In the genomic region with DNA sequence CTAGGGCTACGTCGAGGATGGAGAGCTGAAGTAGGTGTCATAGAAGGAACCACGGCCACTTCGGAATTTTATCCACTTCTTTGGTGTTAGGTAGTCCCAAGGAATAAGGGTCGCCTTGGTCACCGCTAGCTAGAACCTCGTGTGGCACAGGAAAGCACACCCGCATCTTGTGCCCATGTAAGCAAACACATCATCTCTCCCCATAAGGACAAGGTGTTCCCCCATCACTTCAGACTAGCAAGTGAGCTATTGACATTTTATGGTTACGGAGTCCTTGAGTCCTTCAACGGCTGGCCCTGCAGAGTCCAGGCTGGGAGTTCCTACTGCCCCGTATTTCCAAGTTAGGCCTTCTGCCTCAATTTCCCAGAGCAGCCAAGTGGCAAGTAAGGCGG, we compare ENCODE assay signal across 9 mouse cellular contexts. TPM values are rescaled to one million over a fixed set of nuclear protein-coding genes. Genes with fewer than 3 reads are reported as not detected.
DNase-seq lines count a peak whose midpoint lies in the region; ATAC-seq and TF ChIP-seq lines count a peak whose summit lies in the region.
"Had no signal": no experiment of that assay in that cellular context is flagged by ENCODE, and none has a peak within 500 bp of the region (broad histone marks: within the 10 kb centered on the region; RNA-seq: fewer than 3 reads in every experiment).

No protein-coding gene starts in this region.

- peaks cover 2% of the 10 kb centered on the region for H3K4me1 ChIP-seq in kidney, embryonic 16.5 days (ENCODE audit: insufficient read depth, low read length)
- H3K4me1 ChIP-seq in cortical plate, adult 2 months (ENCODE audit: control insufficient read depth, insufficient read depth, low read length), result no peaks in the 10 kb centered on the region
- peaks cover 18% of the 10 kb centered on the region; the same call in 1 of the 2 replicates for H3K4me1 ChIP-seq in intestine, embryonic 14.5 days (replicated peaks; ENCODE audit: control insufficient read depth, insufficient read depth, low read length)

- H3ac ChIP-seq in myocyte (ENCODE audit: control insufficient read depth, insufficient read length), result no peak overlapping the region

- ATAC-seq in kidney, embryonic 16.5 days (ENCODE audit: low FRiP score, low TSS enrichment), result no peak
- ATAC-seq in intestine, embryonic 14.5 days (replicated peaks; ENCODE audit: low FRiP score, low TSS enrichment, low read depth), result no peak
- no peak for ATAC-seq in activated CD4-positive, CD25-positive, alpha-beta regulatory T cell, adult 4 months

- 0 out of 2 replicates have a peak overlapping the region, but pooled peaks have one; percentile 76 for H3K9ac ChIP-seq in kidney, embryonic 16.5 days (replicated peaks; ENCODE audit: low read length)
- H3K9ac ChIP-seq in intestine, embryonic 14.5 days (ENCODE audit: low read length), result peak overlapping the region; percentile 73; the same call in 1 of the 2 replicates

- peak overlapping the region; percentile 76 for H3K4me3 ChIP-seq in kidney, embryonic 16.5 days (ENCODE audit: low read length)
- H3K4me3 ChIP-seq in cortical plate, adult 2 months (ENCODE audit: insufficient read depth, low read length), result peak overlapping the region; percentile 82; the same call in 1 of the 2 replicates
- H3K4me3 ChIP-seq in intestine, embryonic 14.5 days (ENCODE audit: low read depth, low read length), result peak overlapping the region; percentile 88; the same call in 1 of the 2 replicates
- peak overlapping the region; percentile 89 for H3K4me3 ChIP-seq in myocyte

- no peak for TF ChIP-seq CTCF in cortical plate, adult 2 months (IDR thresholded peaks at IDR 0.05; ENCODE audit: extremely low read depth, insufficient read depth, low read length)

- H3K36me3 ChIP-seq in kidney, embryonic 16.5 days (ENCODE audit: insufficient read depth, low read length), result peaks cover 5% of the 10 kb centered on the region; the same call in 1 of the 2 replicates
- H3K36me3 ChIP-seq in intestine, embryonic 14.5 days (ENCODE audit: control insufficient read depth, insufficient read depth, low read length), result peaks cover 17% of the 10 kb centered on the region
- peaks cover 10% of the 10 kb centered on the region for H3K36me3 ChIP-seq in myocyte (ENCODE audit: control insufficient read depth, insufficient read depth)

- WGBS in kidney, embryonic 16.5 days, result 53% methylated on average over 12 of the region's 12 CpGs
- WGBS in intestine, embryonic 14.5 days, result 56% methylated on average over 12 of the region's 12 CpGs

- H3K27me3 ChIP-seq in kidney, embryonic 16.5 days (ENCODE audit: insufficient read depth, low read length), result no peaks in the 10 kb centered on the region
- no peaks in the 10 kb centered on the region for H3K27me3 ChIP-seq in intestine, embryonic 14.5 days (replicated peaks; ENCODE audit: control insufficient read depth, insufficient read depth, low read length)
- H3K27me3 ChIP-seq in myocyte (ENCODE audit: control insufficient read depth, insufficient read depth, insufficient read length), result no peaks in the 10 kb centered on the region

- H3K27ac ChIP-seq in kidney, embryonic 16.5 days (ENCODE audit: low read length), result no peak overlapping the region
- H3K27ac ChIP-seq in cortical plate, adult 2 months (ENCODE audit: insufficient read depth, low read length), result no peak overlapping the region
- H3K27ac ChIP-seq in intestine, embryonic 14.5 days (ENCODE audit: low read depth), result 0 out of 2 replicates have a peak overlapping the region, but pooled peaks have one; percentile 87

- H3K4me2 ChIP-seq in kidney, embryonic 16.5 days (replicated peaks; ENCODE audit: low read depth, low read length), result peak overlapping the region; percentile 68
- H3K4me2 ChIP-seq in intestine, embryonic 14.5 days (ENCODE audit: low read length), result peak overlapping the region; percentile 75
- peak overlapping the region; percentile 66 for H3K4me2 ChIP-seq in myocyte (ENCODE audit: low read depth)

- peaks cover 29% of the 10 kb centered on the region for H3K79me2 ChIP-seq in myocyte (ENCODE audit: control insufficient read depth, insufficient read depth)

- intact Hi-C loops in left cerebral cortex, postnatal 36 days (cut with DNase I), result no loop called here

- DNase-seq in kidney, adult 11 months, result no peak
- DNase-seq in intestine, embryonic 14.5 days (ENCODE audit: low spot score), result no peak
- DNase-seq in cerebellum, postnatal 4 days (ENCODE audit: low spot score in 2 of 2), result no peak
- no peak for DNase-seq in left cerebral cortex, postnatal 36 days (ENCODE audit: low spot score in 2 of 2)

- H3K9me3 ChIP-seq in kidney, embryonic 16.5 days (ENCODE audit: low read length), result no peaks in the 10 kb centered on the region
- H3K9me3 ChIP-seq in intestine, embryonic 14.5 days (ENCODE audit: control insufficient read depth, low read length), result no peaks in the 10 kb centered on the region

- no peak for TF ChIP-seq POLR2A in cortical plate, adult 2 months (IDR thresholded peaks at IDR 0.05; ENCODE audit: extremely low read depth, insufficient read depth, low read length)
- no peak for TF ChIP-seq POLR2A in myocyte (IDR thresholded peaks at IDR 0.05; ENCODE audit: insufficient read length, low read depth)

TF ChIP-seq in myocyte, 11 proteins besides CTCF, POLR2A, EP300 and RAD21:
- TF ChIP-seq USF1 (IDR thresholded peaks at IDR 0.05; ENCODE audit: low read depth) (no peak), MYOD1 (IDR thresholded peaks at IDR 0.05; ENCODE audit: control insufficient read depth in 1 of 3, insufficient read length in 2 of 3, low read depth in 2 of 3) (no peak), SRF (IDR thresholded peaks at IDR 0.05; ENCODE audit: control insufficient read depth, insufficient read length, low read depth) (no peak), MYOG (IDR thresholded peaks at IDR 0.05; ENCODE audit: control insufficient read depth in 1 of 3, insufficient read depth in 1 of 3, insufficient read length in 2 of 3, low read depth in 2 of 3) (no peak), E2F4 (IDR thresholded peaks at IDR 0.05; ENCODE audit: insufficient read depth) (no peak), TCF12 (IDR thresholded peaks at IDR 0.05; ENCODE audit: insufficient read depth, poor library complexity, severe bottlenecking) (no peak), MAX (IDR thresholded peaks at IDR 0.05; ENCODE audit: low read depth) (no peak), POLR2AphosphoS2 (IDR thresholded peaks at IDR 0.05; ENCODE audit: insufficient read length, low read depth) (no peak), REST (IDR thresholded peaks at IDR 0.05; ENCODE audit: insufficient read depth, insufficient read length) (no peak), TCF3 (IDR thresholded peaks at IDR 0.05; ENCODE audit: insufficient read length, low read depth) (no peak), CEBPB (IDR thresholded peaks at IDR 0.05; ENCODE audit: insufficient read depth, poor library complexity, severe bottlenecking) (no peak)

RNA-seq across cellular contexts. Expression of gene Irf1, which starts 0.6 kb away (rescaled TPM):
- 16.9 and 17.4 TPM in 2 replicates for polyA plus RNA-seq in kidney, embryonic 16.5 days (2015; fragmentation: Nextera tagmentation; extraction: Ambion mirVana)
- 10.9 and 13.8 TPM in 2 replicates for polyA plus RNA-seq in cortical plate, adult 2 months (2012; rRNA removed)
- polyA plus RNA-seq in intestine, embryonic 14.5 days (2014; fragmentation: Nextera tagmentation; extraction: Ambion mirVana), result 34.3 and 35.5 TPM in 2 replicates
- 25.0 TPM for polyA plus RNA-seq in myocyte (2012; fragmentation: generic; extraction: Trizol)
- polyA plus RNA-seq in activated CD4-positive, CD25-positive, alpha-beta regulatory T cell, adult 4 months (2017; shearing (Covaris generic)), result 100 to 1,000 TPM; 236 to 307 TPM
- 1 to 10 TPM; 6.5 to 6.6 TPM for total RNA-seq in left cerebral cortex, postnatal 36 days (2021)

RNA-seq across cellular contexts. Expression of gene Gm17334, which starts 3.8 kb away (rescaled TPM):
- 0.27 and 0.30 TPM in 2 replicates for polyA plus RNA-seq in kidney, embryonic 16.5 days (2015; fragmentation: Nextera tagmentation; extraction: Ambion mirVana)
- polyA plus RNA-seq in cortical plate, adult 2 months (2012; rRNA removed), result 1.4 and 2.3 TPM in 2 replicates
- 0.60 and 0.68 TPM in 2 replicates for polyA plus RNA-seq in intestine, embryonic 14.5 days (2014; fragmentation: Nextera tagmentation; extraction: Ambion mirVana)
- polyA plus RNA-seq in myocyte (2012; fragmentation: generic; extraction: Trizol), result 0.19 TPM
- 1 to 10 TPM; 4.9 to 6.2 TPM for polyA plus RNA-seq in activated CD4-positive, CD25-positive, alpha-beta regulatory T cell, adult 4 months (2017; shearing (Covaris generic))
- 1 to 10 TPM in 1 of 2 experiments, under 1 TPM in 1; 0.96 to 1.2 TPM for total RNA-seq in left cerebral cortex, postnatal 36 days (2021)
- polyA plus RNA-seq: erythroblast, embryonic 14.5 days had no signal

RNA-seq across cellular contexts. Expression of gene Il5, which starts 48.6 kb away (rescaled TPM):
- polyA plus RNA-seq in kidney, embryonic 16.5 days (2015; fragmentation: Nextera tagmentation; extraction: Ambion mirVana), result not detected in 2 replicates
- polyA plus RNA-seq in cortical plate, adult 2 months (2012; rRNA removed), result 0.15 and 0.34 TPM in 2 replicates
- polyA plus RNA-seq in intestine, embryonic 14.5 days (2014; fragmentation: Nextera tagmentation; extraction: Ambion mirVana), result not detected in 2 replicates
- not detected for polyA plus RNA-seq in myocyte (2012; fragmentation: generic; extraction: Trizol)
- polyA plus RNA-seq in activated CD4-positive, CD25-positive, alpha-beta regulatory T cell, adult 4 months (2017; shearing (Covaris generic)), result under 1 TPM in 1 of 2 experiments, not detected in 1; 0.21 TPM
- not detected for total RNA-seq in left cerebral cortex, postnatal 36 days (2021)
- polyA plus RNA-seq: erythroblast, embryonic 14.5 days had no signal
